Mouse (Mus musculus) hematopoietic stem cell, adult 5-6 weeks (primary cell): ENCODE measurements around the gene Tmcc1. TPM values are rescaled to one million over a fixed set of nuclear protein-coding genes. Genes with fewer than 3 reads are reported as not detected.

Source experiments
- ATAC-seq, 2 experiments: fragments of 125-278 bp in 1 of 2; replicated peaks in 1 of 2; 2 replicates each; pipeline ENCODE4 v1.8.0; 2016 to 2017; ENCODE audit warnings: inconsistent platforms in 2 of 2, mild to moderate bottlenecking in 2 of 2, moderate number of reproducible peaks in 2 of 2, low read depth in 1 of 2, moderate TSS enrichment in 1 of 2; ENCODE audit not compliant: low FRiP score in 2 of 2, poor library complexity in 2 of 2, severe bottlenecking in 2 of 2, insufficient read depth in 1 of 2, low TSS enrichment in 1 of 2
- total RNA-seq: library from RNA; stranded (forward); fragments of 172-1452, 232-1000 nt; gene quantifications from 2 replicates; pipeline ENCODE4 v1.2.3, GENCODE M21; 2017

The Tmcc1 gene
- total RNA-seq, 1 experiment from 2014 or later, result 24.3 TPM

GRCm38 (mm10) chr6:116006731-116007130 lies 186.6 kb downstream of the Tmcc1 start:
- ATAC-seq, result no peak

GRCm38 (mm10) chr6:116005959-116006288 lies 187.4 kb downstream of the Tmcc1 start:
- no peak for ATAC-seq

- ATAC-seq, result no peak
Observed at GRCm38 (mm10) chr6:116005275-116005958, 187.9 kb downstream of the Tmcc1 start.

GRCm38 (mm10) chr6:116004716-116005115 lies 188.6 kb downstream of the Tmcc1 start:
- ATAC-seq, result no peak; a peak in 1 of 4 replicates

- no peak for ATAC-seq
Observed at GRCm38 (mm10) chr6:116004069-116004468, 189.2 kb downstream of the Tmcc1 start.

GRCm38 (mm10) chr6:116003516-116003915 lies 189.8 kb downstream of the Tmcc1 start:
- ATAC-seq, result peak; percentile 36 to 37

- no peak for ATAC-seq
Observed at GRCm38 (mm10) chr6:116002311-116003104, 190.8 kb downstream of the Tmcc1 start.

- no peak for ATAC-seq
Observed at GRCm38 (mm10) chr6:116000851-116001250, 192.4 kb downstream of the Tmcc1 start.

GRCm38 (mm10) chr6:115999227-115999626 lies 194.1 kb downstream of the Tmcc1 start:
- ATAC-seq, result no peak

- ATAC-seq, result no peak
Observed at GRCm38 (mm10) chr6:115998758-115999157, 194.5 kb downstream of the Tmcc1 start.

- no peak for ATAC-seq
Observed at GRCm38 (mm10) chr6:115997726-115998311, 195.5 kb downstream of the Tmcc1 start.

GRCm38 (mm10) chr6:115996171-115996851 lies 197.0 kb downstream of the Tmcc1 start:
- no peak for ATAC-seq

- ATAC-seq, result no peak
Observed at GRCm38 (mm10) chr6:115995531-115995941, 197.8 kb downstream of the Tmcc1 start.

GRCm38 (mm10) chr6:115994877-115995520 lies 198.3 kb downstream of the Tmcc1 start, which contains the start of gene Plxnd1:
TSS of gene Plxnd1 (minus strand) at chr6:115995005.
- peak; percentile 63 to 77 for ATAC-seq

- ATAC-seq, result peak in 1 of 2 experiments; percentile 15; a peak in 1 of 4 replicates
Observed at GRCm38 (mm10) chr6:115994146-115994876, 199.0 kb downstream of the Tmcc1 start.

GRCm38 (mm10) chr6:115993463-115994145 lies 199.7 kb downstream of the Tmcc1 start:
- no peak for ATAC-seq
